Comparison of ENCODE assay signal across 8 mouse cellular contexts in genomic region chr10:79704065-79704969, GRCm38 (mm10). TPM values are rescaled to one million over a fixed set of nuclear protein-coding genes. Genes with fewer than 3 reads are reported as not detected.
DNase-seq lines count a peak whose midpoint lies in the region; ATAC-seq and TF ChIP-seq lines count a peak whose summit lies in the region.

Gene Bsg, plus strand, starts transcription at chr10:79704491.

- peak within 1 kb of the TSS; percentile 89 for H3K9ac ChIP-seq in forebrain, embryonic 15.5 days (replicated peaks)

- peak within 1 kb of the TSS; percentile 91 for H3K4me2 ChIP-seq in forebrain, embryonic 15.5 days (replicated peaks)

- peaks cover 36% of the 10 kb centered on the region for H3K4me1 ChIP-seq in forebrain, embryonic 15.5 days
- H3K4me1 ChIP-seq in lung, adult 2 months (ENCODE audit: control insufficient read depth, insufficient read depth, low read length) = peaks cover 28% of the 10 kb centered on the region

- H3K4me3 ChIP-seq in forebrain, embryonic 15.5 days = peak within 1 kb of the TSS; percentile 89
- peak within 1 kb of the TSS; percentile 86 for H3K4me3 ChIP-seq in lung, adult 2 months (replicated peaks; ENCODE audit: extremely low read depth, low read depth, low read length)

- peak; percentile 99 for DNase-seq in ES-CJ7 (ENCODE audit: low read depth, low spot score)
- DNase-seq in cerebellum, adult 11 months = peak; percentile 100
- peak; percentile 98 for DNase-seq in heart, postnatal 25 days (ENCODE audit: low spot score)
- peak; percentile 97 to 99 for DNase-seq in layer of hippocampus, adult 18-20 months (ENCODE audit: low spot score in 2 of 2)
- peak; percentile 96 for DNase-seq in lung, adult 2 months
- DNase-seq in thymus, adult 18-20 months = peak; percentile 98 to 99

- WGBS in forebrain, embryonic 15.5 days = under 1% methylated on average over 65 of the region's 65 CpGs
- under 1% methylated on average over 64 of the region's 65 CpGs for WGBS in lung, adult 2 months

- intact Hi-C loops in heart, postnatal 25 days (cut with DNase I) = no loop called here

- H3K9me3 ChIP-seq in forebrain, embryonic 15.5 days = no peaks in the 10 kb centered on the region

- TF ChIP-seq POLR2A in lung, adult 2 months (IDR thresholded peaks at IDR 0.05; ENCODE audit: borderline replicate concordance, extremely low read depth, low read depth, low read length) = peak; percentile 95

- peak; percentile 94 for ATAC-seq in forebrain, embryonic 15.5 days (replicated peaks)
- ATAC-seq in neutrophil, adult 5-6 weeks (ENCODE audit: extremely low read depth, insufficient number of reproducible peaks, low FRiP score, poor library complexity, severe bottlenecking) = peak; percentile 93

- peaks cover 9% of the 10 kb centered on the region; the same call in 1 of the 2 replicates for H3K36me3 ChIP-seq in forebrain, embryonic 15.5 days

- H3K27ac ChIP-seq in forebrain, embryonic 15.5 days (replicated peaks) = peak within 1 kb of the TSS; percentile 73

- peak; percentile 44 for TF ChIP-seq CTCF in lung, adult 2 months (IDR thresholded peaks at IDR 0.05; ENCODE audit: insufficient read depth, low read length)

- no peaks in the 10 kb centered on the region for H3K27me3 ChIP-seq in forebrain, embryonic 15.5 days

RNA-seq across cellular contexts. Expression of gene Bsg, which starts in this region (rescaled TPM):
- polyA plus RNA-seq in forebrain, embryonic 15.5 days (2015; fragmentation: Nextera tagmentation; extraction: Ambion mirVana) = 689 and 728 TPM in 2 replicates
- total RNA-seq in heart, postnatal 25 days (2021) = 1,000 to 10,000 TPM; 1,236 to 1,242 TPM
- total RNA-seq in layer of hippocampus, adult 18-20 months (2021) = 100 to 1,000 TPM; 554 to 566 TPM
- 684 and 692 TPM in 2 replicates for polyA plus RNA-seq in lung, adult 2 months (2012; rRNA removed)
- 105 and 111 TPM in 2 replicates for total RNA-seq in neutrophil, adult 5-6 weeks (2017)

Comparison
In these comparisons a context has a peak if more than half of its experiments do, and no peak if none do; other contexts are left out.
1. Peak in every context shown above with its lines: DNase-seq, ATAC-seq, H3K4me3 ChIP-seq and H3K27ac ChIP-seq.